Mouse (Mus musculus): ENCODE measurements around the gene Dab2ip.

The Dab2ip gene

DNA sequence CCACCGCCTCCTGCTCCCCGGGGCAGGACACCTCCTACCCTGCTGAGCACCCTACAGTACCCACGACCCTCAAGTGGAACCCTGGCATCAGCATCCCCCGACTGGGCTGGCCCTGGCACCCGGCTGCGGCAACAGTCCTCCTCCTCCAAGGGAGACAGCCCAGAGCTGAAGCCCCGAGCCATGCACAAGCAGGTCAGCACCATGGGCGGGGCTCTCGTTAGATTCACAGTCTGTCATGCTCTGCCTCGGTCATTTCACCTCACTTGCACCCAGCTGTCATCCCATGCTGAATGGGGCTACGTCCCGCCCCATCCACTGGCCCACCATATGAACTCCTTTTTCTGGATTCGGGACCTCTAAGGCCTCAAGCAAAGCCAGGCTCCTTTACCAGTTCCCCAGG lies 162.5 kb downstream of the Dab2ip start:
- no peak for DNase-seq

DNA sequence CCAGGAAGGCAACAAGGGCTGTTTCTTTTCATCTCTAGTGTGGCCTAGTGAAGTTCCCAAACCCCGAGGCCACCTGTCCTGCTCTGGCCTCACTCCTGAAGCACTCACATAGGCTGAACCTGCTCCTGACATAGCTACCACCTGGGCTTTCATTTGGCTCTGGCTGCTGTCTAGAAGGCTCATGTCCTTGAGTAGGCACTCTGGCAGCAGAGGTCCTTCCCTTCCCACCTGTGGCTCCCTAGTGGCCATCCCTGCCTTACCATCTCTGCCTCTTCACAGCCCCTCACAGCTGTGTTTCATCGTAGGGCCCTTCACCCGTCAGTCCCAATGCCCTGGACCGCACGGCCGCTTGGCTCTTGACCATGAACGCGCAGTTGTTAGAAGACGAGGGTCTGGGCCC lies 162.9 kb downstream of the Dab2ip start:
- DNase-seq, result no peak

DNA sequence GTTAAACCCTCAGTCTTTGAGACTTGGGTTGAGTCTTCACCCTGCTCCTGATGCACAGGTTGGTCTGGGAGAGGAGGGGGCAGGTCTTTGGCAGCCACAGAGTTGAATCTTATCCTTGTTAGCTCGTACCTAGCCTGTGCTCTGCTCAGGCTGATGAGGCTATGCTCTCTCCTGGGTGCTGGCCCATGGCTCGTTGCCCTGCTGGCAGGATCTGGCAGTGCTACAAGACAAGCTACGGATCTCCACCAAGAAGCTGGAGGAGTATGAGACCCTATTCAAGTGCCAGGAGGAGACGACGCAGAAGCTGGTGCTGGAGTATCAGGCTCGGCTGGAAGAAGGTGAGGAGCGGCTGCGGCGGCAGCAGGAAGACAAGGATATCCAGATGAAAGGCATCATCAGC lies 164.8 kb downstream of the Dab2ip start:
- no peak for DNase-seq

DNA sequence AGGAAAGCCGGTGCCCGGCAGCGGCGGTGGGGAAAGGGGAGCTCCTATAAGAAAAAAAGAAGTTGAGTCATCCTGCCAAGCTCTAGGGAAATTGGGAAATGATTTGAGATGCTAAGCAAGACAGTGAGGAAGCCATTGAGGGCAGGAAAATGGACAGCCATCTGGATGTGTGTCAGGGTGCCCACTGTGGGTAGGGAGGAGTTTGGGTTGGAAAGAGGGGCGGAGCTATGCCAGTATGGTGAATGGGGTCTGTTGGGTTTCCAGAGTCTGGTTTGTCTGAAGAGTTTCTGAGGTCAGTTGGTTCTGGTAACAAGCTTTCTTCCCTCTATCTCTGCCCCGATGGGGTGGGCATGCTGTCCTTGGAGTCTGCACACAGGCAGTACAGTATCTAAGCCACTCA lies 165.2 kb downstream of the Dab2ip start:
- DNase-seq, result no peak

DNA sequence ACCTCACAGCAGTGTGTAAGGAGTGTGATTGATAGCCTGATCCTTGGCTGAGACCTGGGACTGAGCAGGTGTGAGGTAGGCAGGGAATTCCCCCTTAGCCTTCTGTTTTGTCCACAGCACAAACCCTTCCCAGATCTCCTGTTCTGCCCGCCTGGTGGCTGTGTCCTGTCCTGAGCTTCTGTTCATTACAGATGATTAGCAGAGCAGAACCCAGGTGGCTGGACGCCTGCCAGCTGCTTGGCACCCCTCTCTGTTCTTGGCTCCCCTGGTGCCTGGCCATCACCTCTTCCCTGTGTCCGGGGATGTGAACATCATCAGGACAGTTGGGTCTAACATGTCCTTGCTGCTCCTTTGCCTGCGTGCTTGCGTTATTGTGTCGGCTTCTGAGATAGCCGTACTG lies 165.6 kb downstream of the Dab2ip start:
- DNase-seq, result no peak

DNA sequence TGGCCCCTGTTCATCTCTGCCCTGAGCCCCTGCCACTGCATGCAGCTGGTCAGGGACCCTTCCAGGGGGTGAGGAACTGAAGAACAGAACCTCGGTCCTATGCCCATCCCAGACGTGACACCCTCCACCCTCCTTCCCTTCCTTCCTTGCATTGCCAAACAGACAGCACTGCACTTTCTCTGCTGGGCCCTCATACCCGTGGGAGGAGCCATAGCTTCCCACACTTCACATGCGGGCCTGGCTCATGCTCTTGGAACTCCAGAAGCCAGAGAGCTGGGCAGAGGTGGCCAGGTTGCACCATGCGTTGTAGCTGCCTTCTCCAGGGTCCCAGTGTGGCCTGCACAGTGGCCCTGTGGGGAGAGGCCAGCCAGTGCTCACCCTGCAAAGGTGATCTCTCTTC lies 170.6 kb downstream of the Dab2ip start:
- no peak for DNase-seq

DNA sequence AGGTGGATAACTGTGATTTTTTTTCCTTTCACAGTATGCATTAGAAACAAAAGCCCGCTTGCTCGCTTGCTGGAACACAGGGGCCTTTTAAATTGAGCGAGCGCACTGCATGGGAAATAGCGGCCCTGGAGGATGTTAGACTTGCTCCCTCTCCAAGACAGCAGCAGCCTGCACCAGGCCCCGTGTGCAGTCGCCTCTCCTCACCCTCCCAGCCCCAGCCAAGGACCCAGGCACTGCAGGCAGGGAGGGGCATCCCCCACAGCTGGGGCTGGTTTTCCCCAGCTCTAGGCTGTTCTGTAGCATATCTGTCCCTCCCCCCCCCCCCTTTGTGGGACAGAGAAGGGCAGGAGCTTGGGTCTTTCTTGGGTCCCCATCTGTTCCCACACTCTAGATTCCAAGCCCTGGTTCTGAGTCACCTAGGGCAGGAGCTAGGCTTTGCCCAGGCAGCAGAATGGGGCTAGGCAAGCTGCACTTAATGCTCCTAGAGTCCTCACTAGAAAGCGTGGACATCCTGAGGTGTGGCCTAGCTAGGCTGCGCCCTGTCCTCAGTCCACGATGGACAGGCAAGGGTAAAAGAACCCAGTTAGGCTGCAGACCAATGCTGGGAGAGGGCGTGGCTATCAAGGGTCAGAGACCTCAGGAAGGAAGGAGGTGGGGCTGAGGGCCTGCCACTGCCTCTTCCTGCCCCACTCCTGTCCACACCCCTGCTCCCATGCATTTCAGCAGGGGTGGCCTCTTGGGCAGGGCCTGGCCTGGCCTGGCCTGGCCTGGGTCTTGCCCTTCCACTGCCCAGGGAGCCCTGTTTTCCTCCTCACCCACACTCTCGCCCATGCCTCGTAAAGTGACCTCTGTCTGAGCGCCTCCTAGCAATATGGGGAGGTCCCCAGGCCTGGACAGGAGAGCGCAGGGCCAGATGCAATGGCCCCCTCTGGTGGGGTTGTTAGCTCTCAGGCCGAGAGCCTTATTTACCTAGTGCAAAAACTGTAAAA lies 171.3 kb downstream of the Dab2ip start:
- no peak for DNase-seq

DNA sequence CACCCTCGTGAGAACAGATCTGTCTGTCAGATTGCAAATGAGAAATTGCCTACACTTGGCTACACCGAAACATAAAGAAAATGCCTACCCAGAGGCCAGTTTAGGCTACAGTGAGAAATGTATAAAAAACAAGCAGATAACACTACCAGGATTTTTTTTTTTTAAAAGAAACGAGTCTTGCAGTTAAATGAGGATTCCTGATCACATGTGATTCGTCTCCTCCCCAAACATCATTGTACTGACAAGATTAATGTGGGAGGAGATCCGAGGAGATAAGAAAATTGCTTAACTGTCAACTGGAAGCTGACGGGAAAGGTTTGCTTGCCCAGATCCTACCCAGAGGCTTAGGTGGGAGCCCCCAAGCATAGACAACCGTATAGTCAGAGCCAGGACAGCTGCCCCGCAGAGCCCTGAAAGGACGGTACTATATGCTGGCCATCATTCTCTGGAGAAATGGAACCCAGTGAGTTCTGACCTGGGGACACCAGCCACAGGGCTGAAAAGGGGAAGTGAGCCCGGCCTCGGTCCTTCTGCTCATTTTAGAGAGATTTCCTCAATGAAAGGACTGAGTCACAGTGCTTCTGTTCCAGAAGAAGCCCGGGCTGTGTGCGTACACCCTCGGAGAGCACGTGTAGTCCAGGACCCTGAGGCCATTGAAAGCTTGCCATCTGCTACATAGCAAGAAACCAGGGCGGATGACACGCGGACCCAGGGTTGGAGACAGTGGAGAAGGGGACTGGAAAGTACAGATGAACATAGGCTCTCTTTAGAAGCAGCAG lies 173.8 kb downstream of the Dab2ip start:
- DNase-seq, result no peak

DNA sequence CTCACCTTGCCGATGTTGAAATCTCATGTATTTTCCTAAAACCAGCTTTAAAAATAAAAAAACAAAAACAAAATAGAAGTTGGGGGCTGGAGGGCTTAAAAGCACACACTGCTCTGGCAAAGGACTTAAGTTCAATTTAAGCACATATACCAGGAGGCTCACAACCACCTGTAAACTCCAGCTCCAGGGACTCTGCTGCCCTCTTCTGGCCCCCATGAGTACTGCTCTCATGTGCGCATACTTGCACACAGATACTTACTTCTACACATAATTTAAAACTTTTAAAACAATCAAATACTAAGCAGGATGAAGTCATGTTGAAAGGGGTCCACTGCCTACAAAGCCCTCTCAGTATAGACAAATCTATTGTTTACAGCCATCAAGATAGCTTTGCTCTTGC lies 176.9 kb downstream of the Dab2ip start:
- DNase-seq, result no peak

DNA sequence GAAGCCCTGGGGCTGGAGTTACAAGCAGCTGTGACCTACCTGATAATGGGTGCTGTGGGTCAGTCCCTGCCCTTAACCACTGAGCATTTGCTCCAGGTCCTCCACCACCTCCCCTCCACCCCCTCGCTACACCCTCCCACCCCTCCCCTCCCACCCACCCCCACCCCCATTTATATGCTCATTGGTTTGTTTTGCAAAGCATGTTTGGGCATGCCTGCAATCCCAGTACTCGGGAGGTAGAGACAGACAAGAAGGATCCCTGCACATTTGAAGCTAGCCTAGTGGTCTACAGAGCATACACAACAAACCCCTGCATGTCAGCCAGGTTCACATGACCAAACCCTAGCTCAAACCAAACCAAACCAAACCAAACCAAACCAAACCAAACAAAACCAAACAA lies 178.0 kb downstream of the Dab2ip start:
- no peak for DNase-seq

DNA sequence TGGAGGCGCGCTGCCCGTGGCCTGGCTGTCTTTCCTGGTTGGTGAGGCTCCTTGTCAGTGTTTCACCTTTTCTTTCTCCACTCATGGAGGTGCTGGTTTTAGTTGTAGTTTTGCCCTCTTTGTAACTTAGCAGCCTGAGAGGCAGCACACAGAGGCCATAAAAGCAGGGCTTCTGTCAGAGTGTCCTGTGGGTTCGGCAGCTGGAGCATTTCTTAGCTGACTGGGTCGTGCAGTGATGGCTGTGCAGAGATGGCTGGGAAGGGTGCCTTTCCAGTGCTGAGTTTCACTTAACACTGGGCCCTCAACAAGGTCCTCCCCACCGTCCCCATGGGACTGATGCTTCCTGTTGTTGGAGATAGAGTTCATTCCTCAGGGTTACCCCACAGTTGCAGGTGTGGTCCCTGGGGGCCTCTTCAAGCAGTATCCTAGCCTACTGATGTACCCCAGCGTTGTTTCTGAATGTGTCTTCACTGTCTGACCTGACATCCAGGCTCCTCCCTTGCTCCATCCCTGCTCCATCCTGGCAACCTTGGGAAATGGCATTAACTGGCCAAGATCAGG lies 179.5 kb downstream of the Dab2ip start:
- no peak for DNase-seq

DNA sequence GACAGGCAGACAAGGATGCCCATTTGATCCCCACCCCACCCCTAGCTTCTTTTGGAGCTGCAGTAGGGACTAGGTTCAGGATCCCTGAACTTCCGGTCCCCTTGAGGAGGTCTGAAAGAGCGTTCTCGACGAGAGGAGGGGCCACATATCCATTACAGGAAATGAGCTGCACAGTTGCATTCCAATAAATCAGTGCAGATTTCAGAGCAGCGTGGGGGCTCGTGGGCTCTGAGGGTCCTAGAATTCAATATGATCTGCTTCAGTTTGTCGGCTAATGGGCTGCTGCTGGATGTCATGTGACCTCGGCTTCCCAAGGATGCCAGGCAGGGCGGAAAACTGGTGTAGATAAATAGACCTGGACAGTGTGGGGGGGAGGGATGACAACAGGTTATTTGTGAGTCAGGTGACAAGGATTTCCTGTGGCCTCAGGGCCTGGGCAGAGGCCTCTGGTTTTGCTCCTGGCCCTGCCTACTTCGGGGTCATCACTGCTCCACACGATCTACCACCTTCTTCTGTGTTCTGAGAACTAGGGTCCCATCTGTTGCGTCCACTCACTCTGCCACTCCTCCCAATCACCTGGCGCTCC lies 181.7 kb downstream of the Dab2ip start:
- DNase-seq, result no peak

DNA sequence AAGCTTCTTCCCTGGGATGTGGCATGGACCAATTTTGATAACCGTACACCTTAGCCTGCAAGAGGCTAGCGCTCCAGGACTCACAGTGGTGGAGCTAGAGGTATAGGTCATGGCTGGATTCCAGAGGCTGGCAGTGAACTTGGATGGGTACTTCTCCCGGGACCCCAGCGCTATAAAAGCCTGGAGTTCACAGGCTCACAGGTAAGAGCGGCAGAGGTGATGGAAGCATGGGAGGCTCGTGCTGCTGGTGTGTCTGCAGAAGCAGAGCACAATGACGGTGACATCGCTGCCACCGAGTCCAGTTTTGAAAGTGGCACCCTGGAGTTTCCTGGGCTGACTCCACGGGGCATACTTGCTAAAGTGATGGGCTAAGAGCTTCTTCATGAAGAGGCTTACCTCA lies 187.8 kb downstream of the Dab2ip start:
- no peak for DNase-seq

DNA sequence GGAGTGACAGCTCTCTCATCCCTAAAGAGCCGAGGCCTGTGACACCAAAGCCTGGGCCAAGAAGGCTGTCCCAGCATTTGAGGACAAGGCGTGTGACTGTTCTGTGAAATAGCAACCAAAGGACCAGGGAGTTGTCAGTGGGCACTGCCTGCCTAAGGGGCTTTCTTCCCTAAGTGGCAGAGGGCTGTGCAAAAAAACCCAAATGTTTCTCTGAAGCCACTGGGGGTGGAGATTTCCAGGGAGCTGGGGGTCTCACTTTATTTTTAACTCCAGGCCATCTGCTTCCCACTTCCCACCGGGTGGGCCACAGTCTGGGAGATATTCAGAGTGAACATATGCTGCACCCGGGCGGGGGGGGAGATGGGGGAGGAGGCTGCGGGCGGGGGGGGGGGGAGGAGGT lies 188.6 kb downstream of the Dab2ip start:
- no peak for DNase-seq

DNA sequence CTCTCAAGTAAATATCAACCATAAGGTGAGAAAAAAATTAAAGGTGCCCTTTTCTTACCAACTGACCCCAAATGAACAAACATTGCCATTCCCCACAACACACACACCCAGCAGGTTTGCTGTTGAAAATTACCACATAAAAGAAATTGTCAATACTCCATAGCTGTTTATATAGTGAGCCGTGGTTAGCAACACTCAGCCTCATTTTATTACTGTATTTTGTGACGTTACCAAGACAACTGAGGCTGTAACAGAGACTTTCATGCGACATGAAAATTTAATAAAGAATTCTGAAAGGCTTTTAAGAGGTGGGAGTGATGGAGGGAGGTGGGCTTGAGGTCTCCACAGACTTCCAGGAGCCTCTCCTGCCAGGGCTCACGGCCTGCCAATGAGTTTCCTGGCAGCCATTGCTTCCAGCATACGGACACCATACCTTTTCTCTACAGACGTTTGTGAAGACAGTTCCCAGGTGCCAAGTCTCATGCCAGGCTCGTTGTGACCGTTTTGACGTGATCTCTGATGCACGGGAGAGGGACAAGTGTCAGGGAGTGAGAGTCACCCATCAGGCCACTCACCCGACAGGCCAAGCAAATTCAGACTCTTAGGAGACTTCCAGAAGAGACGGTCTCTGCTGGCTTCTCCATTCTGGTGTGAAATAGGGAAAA lies 189.4 kb downstream of the Dab2ip start:
- no peak for DNase-seq

DNA sequence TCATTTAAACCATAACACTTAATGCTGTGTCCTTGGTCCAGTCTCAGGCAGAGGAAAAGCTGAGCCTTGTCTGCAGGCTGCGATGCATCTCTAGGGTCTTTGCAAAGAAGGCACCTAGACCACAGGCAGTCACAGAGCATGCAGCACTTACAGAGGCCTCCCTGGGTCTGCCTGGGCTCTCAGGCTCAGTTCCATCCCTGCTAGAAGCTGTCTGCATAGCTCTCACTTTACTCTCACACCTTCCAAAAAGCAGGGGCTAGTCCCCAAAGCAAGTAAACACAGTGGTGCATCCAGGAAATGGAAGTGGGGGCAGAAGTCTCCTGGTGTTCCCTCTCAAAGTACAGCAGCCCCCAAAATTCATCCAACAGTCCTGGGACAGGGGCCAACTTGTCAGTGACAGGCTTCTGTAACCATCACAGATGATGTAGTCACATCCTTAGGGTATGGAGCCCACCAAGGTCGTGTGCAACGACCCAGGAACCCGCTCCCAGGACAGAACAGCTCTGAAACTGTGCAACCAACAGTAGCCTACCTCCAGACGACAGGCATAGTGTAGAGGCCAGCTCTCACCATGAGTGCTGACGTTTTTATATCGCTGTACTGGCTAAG lies 192.6 kb downstream of the Dab2ip start:
- DNase-seq, result no peak

DNA sequence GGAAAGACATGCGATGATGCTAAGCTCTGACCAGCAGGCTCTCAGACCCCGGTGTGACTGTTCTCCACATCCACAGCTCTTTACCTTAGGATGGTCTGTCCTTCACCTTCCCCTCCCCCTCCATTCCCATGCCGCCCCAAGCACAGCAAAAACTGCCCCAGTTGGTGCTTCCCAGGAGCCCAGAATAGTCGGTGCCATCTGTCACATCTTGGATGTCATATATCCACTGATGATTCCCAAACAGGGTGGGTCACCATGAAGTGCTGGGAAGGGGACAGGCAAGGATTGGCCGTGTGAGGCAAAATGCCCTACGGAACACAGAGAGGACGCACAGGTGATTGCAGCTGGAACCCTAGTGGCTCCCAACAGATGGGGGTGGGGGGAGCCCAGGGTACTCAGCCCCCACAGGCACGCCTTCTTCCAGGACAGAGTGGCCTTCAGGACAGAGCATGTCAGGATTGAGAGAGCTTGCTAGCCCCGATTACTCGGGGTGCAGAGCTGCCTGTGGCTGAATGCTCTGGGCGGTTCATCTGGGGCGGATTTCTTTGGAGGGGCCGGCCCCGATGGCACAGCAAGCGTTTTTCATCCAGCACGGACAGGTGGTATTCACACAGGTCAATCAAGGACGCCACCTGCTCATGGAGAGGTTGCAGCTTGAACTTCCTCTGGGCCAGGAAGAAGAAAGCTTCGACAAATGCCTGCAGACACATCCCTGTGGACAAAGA lies 193.9 kb downstream of the Dab2ip start:
- no peak for DNase-seq

DNA sequence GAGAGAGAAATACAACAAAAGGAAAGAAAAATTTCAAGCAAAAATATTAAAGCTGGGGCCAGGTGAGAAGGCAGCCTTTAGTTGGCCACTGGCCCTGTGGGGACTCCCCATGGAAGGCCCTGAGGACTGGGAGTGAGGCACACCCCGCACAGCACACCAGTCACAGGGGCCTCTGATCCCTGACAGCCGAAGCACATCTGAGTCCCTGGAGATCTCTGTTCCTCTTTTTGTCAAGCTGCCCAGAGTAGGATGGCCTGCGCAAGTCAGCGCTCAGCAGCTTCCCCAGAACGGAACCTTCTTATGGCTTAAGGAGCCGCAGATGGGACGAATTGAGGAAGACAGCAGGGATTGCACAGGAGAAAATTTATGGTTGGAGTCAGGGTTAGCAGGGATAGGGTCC lies 198.4 kb downstream of the Dab2ip start:
- DNase-seq, result no peak

DNA sequence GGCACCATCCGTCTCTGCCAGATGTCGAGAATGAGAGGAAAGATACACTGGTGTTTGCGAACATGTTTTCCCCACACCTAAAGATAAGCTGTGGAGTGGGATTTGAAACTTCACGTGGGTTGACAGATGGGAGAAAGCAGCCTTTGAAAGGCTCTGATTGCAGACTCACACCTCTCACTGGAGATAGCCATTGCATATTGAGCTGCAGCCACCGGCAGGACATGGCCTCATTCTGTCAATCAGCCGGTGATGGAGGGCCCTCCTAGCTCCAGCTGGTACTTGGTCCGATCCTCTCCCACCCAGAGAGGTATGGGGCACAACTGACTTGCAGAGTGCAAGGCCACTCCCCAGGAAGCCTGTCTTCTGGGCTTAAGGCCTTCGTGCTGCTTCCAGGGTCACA lies 202.3 kb downstream of the Dab2ip start:
- DNase-seq, result no peak

DNA sequence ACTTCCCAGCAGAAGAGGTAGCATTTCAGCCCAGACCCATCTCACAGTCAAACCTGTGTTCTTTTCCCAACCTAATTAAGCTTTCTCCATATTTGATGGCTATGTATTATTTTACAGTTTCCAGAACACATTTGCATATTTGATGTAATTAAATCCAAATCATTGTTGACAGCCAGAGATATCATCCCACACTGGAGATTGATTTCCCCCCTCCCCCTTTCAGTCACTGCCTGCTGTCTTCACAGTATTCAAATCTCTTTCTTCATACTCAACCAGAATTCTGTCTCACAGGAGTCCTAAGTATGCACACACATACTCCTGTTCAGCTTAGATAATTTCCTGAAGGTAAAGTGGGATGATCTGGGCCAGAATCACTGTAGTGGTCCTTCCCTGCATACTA lies 202.8 kb downstream of the Dab2ip start:
- DNase-seq, result no peak

DNA sequence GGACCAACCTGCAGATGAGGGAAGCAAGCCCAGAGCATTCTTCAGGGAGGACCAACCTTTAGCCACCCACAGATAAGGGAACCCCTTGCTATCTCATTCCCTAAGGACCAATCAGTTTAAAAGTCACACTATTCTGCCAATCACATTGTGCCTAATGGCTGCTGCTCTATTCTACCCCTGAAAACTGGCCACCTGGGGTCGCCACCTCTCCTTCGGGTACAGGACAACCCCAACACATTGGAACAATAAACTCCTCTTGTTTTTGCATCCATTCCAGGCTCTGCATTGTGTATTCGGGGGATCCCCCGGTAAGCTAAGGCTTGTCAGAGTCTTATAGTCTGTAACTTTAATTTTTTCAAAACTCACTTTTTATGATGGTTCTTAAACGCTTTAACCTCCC lies 203.4 kb downstream of the Dab2ip start:
- no peak for DNase-seq

DNA sequence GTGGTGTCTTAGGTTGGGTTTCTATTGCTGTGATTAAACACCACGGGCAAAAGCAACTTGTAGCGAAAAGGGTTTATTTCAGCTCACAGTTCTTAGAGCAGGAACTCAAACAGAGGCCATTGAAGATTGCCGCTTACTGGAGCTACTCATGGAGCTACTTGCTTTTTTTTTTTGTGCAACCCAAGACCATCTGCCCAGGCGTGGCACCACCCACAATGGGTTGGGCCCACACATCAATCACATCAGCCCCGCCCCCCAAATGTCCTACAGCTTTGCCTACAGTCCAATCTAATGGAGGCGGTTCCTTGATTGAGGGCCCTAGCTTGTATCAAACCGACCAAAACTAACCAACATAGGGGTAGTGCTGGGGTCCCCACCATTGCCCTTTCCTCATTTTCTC lies 205.8 kb downstream of the Dab2ip start:
- no peak for DNase-seq

All from right cerebral cortex, postnatal 25 days (tissue).